Mouse (Mus musculus) cerebellum, adult 9-10 months (tissue): ENCODE data around the gene Hlcs.

Experiments used
- DNase-seq: peaks from one replicate; pipeline ENCODE4 v3.0.0; 2022

Hlcs gene

DNA sequence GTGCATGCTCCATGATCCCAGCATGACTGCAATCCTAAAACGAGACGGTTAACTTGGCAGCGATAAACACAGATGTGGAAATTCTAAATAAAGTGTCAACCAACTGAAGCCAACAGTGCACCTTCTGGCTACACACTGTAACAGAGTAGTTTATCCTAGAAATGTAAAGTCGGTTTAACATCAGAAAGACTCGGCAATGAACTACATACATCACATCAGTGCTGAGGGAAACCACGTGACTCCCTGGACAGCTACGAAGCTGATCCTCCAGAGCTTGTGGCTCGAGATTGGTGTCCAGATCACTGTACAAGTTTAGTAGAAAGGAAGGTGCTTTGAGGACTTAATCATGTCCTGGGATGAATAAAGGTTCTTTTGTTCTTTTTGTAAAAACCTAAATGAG lies 155.6 kb downstream of the Hlcs start:
- no peak for DNase-seq

DNA sequence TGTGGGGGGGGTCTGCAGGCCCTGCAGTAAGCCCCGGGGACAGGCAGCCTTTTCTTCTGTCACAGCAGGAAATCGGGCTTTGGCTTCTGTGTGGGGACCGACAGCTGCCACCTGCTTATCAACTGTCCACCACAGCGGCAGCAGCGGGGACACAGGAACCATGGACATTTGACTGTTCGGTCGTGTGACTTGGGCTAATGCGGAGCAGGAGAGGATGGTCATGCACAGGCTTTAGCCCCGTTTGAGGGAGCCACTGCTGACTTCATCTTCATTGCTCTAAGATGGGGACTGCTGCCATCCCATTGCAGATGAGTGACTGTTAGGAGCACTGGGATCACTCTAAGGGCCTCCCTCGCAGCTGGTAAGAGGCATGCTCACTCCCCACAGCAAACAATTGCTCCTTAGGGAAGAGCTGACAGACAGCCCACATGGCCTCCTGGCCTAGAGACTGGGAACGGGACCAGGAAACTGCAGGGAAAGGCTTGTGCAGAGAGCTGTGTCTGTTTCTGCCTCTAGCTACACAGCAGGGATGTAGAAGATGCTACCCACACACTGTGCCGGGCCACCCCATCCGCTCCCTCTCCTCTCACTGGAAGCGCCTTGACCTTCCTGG lies 158.2 kb downstream of the Hlcs start:
- DNase-seq, result peak; percentile 79

DNA sequence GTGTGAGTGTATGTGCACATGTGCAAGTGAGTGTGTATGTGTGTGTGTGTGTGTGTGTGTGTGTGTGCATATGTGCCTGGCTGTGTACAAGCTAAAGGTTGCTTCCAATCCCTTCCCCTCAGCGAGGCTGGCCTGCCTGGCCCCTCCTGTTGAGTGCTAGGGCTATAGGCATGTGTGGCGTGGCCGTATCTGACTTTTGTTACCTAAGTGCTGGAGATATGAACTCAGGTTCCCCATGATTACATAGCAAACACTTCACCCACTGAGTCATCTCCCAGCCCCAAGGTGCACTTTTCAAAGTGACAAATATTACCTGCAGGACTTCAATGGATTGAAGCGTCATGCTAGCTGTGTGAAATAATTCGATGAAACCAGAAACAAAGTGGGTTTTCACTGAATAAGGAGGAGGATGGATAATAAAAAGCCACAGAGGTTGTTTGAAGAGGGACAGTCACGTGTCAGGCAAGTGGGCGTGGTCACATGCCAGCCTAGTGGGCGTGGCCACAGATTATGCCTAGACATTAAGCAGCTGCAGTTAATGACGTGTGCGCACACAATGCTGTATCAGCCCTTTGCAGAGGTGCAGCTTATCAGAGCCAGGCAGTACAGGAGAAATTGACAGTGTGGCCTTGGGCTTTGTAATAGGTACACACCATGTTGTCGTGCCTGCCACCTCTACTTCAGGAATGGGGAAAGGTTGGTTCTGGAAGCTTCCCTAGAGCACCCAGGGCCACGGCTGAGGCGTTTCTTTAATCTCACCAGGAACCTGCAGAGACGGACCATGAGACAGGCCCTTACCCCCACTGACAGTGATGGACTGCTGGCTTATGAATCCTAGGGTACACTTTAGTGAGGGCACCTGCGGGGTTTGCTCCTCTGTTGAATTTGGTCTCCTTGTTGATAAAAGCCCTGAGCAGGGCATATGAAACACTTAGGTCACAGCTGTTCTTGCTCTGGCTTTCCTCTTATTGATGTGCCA lies 163.0 kb downstream of the Hlcs start:
- DNase-seq, result no peak

DNA sequence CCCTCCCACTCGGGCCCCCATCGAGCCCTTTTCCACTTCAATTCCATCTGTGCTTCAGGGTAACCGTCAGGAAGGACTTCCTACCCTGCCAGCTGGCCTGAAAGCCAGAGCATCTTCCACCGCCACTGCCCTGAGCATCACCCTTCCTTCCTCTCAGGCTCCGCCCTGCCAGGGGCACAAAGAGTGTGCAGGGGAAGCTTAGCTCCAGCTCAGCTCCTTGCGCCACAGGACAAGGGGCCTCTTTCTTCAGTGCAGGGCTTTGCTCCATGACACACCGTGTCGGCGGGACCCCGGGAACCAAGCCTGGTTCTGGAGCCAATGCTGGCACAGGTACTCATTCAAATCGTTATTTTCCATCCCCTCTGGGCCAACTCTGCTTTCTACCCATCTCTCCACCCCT lies 165.2 kb downstream of the Hlcs start:
- DNase-seq, result no peak

DNA sequence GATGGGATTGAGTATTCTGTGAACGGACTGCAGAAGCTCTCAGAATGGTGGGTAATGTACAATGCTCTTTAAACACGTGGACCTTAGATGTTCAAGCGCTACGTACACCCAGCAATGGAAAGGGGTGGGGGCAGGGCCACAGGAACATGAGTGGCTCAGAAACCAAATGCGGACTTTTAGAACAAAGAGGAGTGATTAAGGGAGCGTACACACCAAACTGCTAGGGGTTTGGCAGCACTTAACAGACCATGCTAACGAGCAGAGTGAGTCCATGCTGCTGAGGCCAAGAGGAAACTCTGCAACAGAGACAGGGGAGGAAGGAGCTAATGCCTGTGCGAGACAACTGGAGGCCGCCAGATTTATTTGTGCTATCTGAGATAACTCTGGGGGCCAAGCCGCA lies 170.0 kb downstream of the Hlcs start:
- no peak for DNase-seq

DNA sequence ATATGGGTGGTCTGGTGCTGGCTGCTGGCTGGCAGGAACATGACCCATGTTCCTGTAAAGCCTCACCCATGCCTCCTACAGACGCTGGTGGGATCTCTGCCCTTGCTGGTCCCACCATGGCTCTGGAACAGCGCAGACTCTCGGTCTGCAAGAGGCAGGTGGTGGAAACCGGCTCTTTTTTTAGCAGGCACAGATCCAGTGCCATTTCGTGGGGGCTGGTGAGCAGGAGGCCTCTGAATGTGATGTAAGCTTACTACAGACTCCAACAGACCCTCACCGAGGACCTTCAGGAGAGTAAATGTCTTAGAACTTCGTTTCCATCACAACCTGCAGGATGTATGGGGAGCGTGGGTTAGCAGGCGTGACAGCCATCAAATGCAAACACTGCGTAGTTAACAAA lies 172.6 kb downstream of the Hlcs start:
- no peak for DNase-seq

DNA sequence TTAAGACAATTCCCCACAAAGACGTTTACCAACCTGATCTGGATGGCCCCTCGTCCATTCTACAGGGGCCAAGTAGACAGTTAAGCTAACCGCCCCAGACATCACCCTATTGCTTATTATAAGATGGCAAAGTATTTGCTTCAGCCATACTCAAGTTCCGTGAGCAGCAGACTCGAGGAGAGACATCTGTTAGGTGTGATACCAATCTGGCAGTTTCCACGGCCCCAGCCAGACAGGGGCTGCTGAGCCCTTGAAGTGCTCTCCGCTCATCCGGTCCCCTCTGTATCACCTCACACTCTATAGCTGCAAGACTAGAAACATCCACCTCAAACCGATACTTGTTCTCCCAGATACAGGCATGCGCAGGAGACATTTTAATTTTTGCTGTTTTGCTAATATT lies 179.2 kb downstream of the Hlcs start:
- DNase-seq, result no peak

DNA sequence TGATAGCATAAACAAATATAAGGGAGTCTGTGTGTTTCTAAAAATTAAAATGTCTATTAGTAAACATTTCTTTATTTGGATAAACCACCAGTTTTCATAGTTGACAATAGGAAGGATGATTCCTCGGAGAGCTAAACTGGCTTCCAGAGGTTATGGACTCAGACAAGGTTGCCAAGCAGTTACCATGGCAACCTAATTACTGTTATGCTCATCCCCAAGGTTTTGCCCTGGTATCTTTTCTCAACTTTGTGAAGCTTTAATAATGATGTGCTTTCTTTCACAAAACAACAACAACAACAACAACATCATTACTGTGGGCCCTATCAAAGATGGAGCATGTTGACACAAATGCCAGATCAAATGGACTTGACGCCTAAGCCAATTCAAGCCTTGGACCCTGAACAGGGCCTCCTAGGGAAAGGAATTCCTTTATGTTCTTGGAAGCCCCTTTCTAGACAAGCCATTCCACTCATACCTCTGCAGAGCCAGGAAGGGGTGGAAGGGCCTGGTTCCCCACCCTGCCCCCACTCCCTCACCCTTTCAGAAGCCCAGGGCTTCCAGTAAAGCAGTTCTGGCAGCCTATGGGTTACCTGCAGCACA lies 185.0 kb downstream of the Hlcs start:
- DNase-seq, result no peak

DNA sequence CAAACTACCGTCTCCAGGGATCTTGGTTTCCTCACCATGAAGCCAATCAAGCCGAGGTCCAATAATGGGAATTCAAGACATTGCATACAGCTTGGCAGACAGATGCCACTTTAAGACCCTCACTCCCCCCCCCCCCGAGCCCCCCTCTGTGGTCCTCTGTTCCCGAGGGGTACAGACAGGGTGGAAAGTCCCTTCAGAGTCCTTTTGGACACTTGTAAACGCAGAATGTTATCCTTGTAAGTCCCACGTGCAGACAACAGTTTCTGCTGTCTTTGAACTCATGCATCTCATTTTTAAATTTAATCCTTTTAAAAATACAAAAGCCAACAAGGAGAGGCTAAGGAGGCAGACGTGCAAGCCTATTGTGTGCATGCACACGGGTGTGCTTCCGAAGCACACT lies 187.2 kb downstream of the Hlcs start:
- DNase-seq, result no peak

DNA sequence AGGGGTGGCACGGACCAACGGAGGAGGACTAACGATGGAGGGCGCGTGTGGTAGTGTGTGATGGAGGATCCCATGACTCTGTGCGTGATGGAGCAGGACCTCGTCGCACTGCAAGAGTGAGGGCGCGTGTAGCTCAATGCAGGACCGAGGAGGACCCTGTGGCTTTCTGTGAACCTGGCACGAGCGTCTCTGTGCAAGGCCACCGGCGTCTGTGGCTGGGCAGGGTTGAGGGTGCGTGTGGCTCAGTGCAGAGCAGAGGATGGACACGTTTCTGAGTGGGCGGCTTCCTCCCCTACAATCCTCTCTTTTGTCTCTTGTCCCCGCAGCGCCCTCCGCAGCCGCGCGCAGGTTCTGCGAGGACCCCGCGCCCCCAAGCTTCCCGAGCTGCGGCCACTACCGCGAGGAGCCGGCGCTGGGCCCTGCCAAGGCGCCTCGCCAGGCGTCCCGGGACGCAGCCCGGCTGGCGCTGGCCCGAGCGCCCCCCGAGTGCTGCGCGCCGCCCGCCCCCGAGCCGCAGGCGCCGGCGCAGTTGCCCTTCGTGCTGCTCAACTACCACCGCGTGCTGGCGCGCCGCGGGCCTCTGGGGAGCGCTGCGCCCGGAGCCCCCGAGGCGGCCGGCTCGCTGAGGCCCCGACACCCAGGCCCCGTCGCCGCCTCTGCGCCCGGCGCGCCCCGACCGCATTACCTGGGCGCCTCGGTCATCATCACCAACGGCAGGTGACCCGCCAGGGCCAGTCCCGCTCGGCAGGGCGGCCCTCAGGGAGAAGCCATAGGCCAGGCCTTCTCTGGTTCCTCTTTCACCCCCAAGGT lies 188.0 kb downstream of the Hlcs start:
- no peak for DNase-seq

DNA sequence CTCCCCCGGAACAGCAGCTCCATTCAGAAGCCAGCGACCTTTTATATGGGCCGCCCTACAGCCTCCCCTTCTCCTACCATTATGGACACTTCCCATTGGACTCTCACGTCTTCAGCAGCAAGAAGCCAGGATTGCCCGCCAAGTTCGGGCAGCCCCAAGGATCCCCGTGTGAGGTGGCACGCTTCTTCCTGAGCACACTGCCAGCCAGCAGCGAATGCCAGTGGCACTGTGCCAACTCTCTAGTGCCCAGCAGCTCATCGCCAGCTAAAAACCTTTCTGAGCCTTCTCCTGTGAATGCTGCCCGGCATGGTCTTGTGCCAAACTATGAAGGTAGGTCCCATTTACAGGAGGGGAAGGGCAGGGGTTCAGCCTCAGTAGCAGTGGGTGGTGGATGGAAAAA lies 190.1 kb downstream of the Hlcs start:
- peak; percentile 41 for DNase-seq

DNA sequence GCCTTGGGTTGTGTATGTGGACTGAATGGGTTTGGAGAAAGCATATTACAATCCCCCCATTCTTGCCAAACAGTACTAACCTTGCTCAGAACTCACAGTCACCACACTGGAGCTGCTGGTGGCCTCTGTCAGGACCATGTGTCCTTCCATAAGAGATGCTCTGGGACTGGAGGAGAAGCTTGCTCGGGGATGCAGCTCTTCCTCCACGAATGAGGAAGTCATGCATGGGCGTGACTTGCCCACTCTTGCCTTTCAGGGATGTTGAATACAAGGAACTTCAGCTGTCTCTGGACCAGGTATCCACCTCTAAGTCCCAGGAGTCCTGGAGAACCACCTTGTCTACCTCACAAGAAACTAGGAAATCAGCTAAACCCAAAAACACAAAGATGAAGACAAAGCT lies 191.0 kb downstream of the Hlcs start:
- no peak for DNase-seq

DNA sequence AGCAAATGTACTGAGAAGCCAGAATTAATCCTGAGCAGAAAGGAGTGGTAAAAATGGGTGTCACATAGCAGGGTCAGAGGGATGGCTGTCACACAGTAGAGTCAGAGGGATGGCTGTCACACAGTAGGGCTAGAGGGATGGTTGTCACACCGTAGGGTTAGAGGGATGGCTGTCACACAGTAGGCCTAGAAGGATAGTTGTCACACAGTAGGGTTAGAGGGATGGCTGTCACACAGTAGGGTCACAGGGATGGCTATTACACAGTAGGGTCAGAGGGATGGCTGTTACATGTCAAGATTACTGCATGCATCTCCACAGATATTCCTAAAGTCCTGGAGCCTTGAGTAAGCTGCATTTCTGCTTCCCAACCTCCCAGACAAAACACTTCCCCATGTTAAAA lies 195.0 kb downstream of the Hlcs start:
- no peak for DNase-seq

DNA sequence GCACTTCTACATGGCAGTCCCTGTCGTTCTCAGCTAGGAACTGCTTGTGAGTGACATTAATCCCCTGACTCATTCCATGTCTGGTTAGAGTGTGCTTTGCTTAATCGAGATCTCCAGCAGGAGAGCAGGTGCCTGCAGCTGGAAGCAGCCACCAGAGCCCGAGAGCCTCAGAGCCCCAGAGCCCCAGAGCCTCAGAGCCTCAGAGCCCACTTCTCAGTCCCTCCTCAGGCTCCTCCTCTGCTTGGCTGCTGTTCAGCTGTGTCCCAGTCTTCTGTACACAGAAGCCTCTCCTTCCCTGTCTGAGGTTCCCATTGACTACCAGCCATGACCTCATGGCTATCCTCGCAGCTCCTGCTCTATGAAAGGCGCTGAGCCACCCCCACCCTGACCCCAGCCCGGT lies 196.0 kb downstream of the Hlcs start:
- no peak for DNase-seq

DNA sequence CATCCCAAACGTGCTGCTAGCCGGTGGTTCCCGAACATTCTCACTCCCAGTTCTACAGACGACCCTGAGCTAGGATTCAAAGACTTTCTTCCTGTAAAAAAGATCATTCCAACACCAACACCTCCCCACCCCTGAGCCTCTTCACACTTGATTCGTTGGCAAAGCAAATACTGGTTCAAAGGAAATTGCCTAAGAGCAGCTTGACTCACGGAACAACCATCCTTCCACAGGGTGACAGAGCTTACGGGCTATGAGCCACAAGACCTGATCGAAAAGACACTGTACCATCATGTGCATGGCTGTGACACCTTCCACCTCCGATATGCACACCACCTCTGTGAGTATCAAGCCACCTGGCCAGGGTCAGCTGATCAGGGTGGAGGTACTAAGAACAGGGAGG lies 198.7 kb downstream of the Hlcs start:
- DNase-seq, result no peak

DNA sequence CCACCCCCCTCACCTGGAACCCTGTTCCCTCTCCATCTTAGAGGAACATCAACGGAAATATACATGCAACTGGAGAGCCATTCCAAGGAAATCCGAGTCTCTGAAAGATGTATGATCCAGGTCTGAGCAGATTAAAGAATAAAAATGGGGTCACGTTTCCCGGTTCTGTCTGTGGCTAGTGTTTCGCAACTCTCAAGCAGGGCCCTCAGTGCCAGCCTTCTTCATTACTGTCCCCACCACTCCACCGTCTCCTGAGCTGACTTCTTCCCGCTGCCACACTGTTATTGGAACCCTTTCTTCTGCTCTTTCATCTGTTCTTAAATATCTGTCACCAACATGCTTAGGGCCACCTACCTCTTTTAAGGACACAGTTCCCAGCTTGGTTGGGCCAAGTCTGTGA lies 200.2 kb downstream of the Hlcs start:
- DNase-seq, result no peak

DNA sequence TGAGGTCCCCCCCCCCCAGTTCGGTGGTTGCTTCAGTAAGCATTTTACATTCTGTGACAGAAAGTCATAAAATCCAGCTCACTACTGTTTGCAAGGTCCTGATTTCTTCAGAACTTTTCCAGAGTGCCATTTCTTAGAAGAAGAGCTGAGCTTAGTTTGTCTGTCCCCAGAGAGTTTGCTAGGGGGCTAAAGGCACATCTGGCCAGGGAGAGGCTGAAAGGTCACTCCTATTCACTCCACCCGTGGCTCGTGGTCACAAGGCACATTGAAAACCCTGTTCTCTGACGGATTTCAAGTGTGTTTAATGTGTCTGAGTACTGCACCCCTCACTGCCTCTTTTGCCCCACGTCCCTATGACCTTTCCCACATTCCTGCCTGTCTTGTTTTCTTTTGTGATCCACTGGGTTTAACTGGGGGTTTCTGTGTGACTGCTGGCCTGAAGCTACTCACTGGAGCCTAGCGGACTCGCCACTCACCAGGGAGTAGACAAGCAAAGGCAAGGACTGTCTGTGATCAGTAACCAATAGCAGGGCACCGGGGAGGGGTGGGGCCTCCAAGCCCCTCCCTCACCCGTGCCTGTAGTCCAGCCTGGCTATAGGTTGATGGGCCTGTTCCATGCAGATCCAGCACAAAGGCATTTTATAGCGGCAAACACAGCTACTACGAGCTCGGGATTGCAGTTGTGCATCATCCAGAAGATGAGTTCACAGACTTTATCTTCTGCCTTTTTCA lies 215.5 kb downstream of the Hlcs start:
- no peak for DNase-seq

DNA sequence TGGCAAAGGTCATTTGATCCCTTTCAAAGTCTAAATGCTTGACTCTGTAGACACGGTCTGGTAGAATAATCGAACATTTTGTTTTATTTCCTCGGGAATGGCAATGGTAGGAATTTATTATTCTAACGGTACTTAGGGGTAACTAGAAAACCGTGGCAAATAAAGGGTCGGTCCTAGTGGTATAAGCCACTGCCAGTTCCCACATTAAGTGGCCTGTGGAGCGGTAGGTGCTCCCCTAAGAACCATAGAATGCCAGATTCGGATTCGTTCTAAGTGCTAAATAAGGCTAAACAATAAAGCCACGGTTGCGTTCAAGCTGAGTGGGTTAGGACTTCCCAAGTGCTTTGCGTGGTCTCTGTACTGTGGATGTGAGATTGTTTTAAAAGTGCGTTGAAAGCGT lies 216.9 kb downstream of the Hlcs start:
- no peak for DNase-seq

DNA sequence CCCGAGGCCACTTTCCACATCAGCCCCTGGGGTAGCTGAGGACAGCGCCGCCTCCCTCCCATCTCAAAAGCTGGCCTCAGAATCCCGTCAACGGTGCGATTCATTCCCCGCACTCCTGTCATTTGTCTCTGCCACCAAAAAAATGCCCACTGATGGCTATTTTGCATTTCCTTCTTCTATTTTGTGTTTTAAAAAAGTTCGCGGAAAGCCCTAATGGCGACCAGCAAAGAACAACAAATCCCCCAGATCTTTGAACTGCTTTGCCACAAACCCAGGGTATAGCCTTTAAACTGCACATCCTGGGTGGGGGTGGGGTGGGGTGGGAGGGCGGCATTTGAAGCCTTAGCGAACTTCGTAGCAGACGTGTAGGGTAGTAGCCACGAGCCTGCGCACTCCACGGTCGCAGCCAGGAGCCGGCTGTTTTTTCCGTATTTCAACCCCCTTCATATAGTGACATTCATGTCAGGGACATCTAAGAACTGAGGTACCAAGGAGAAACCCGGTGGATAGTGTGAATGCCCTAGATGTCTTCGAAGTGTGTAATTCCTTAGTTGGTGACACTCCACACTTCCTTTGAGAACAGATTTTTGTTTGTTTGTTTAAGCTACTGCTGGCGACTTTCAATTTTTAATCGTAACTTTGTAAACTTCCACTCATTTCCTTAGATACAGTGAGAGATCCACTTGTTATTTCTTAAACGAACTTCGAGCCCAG lies 218.1 kb downstream of the Hlcs start:
- no peak for DNase-seq

DNA sequence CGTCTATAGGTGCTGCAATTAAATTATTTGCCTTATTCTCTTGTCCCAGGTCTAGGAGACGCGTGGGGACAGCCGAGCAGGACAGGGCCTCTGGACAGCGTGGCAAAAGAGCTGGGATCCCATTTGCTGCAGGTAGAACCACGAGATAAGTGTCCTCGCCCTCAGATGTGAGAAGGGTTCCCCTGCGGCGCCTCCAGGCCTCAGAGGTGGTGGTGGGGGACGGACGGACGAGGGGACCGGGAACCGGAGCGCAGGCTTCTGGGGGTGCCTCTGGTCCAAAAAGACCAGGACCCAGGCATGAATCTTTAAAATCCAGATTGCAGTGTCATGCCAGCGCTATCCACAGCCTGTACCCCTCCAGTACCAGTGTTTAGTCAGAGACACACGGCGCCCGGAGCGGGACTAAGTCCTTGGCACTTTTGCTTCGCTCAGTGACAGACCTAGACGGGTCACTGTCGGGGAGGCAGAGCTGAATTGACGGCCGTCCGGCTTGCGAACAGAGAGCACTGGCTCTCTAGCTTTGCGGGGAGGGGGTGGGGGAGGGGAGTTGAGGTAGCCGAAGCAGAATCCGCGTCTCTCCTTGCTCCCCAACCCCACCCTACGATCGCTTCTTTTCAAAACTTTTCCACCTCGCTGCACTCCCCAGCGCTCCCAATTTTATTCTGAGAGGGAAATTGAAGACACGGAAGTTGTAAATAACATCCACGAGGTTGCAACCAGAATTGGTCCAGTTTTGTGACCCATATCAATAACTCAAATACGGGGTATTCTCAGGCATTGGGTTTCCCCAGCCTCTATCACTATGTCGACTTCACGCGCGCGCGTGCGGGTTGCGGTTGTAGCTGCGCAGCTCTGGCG lies 218.9 kb downstream of the Hlcs start:
- no peak for DNase-seq
